ENCODE assay signal across 8 mouse cellular contexts in the genomic region with DNA sequence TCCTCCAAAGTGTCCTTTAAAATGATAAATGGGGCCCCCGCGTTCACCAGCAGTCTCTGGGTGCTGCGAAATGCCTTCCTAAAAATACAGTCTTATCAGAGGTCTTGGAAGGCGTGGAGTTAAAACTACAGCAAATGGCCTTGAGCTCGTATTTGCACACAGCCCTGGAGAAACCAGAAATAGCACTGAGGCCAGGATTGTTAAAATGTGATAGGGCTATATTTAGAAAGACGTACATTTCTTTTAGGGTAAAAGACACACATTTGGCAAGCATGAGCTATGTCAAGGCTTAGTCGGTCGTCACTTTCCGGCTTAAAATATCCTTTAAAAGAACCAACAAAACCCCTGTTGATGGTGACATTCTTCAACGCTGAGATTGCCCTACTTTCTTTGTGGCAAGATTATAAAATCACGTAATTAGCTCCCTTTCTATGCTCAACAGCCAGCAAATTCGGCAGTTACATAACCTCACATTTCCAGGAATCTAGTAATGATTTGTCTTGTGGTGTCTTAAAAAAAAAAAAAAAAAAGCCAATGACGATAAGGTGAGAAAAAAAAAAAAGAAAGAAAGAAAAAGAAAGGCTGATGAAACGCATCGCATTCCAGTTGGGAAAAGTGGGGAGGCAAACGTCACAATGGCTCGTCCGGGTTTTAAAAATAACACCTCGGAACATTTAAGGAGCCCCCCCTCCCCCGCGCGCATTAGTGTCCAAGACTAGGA. TPM values are rescaled to one million over a fixed set of nuclear protein-coding genes. Genes with fewer than 3 reads are reported as not detected.
DNase-seq lines count a peak whose midpoint lies in the region; ATAC-seq and TF ChIP-seq lines count a peak whose summit lies in the region.

No protein-coding gene starts in this region.

- ATAC-seq in kidney, embryonic 16.5 days (ENCODE audit: low FRiP score, low TSS enrichment) = no peak
- no peak for ATAC-seq in midbrain, embryonic 11.5 days (ENCODE audit: low FRiP score)
- ATAC-seq in stomach, embryonic 16.5 days (ENCODE audit: insufficient read depth, low FRiP score) = no peak

- peaks cover 2% of the 10 kb centered on the region; the same call in 1 of the 2 replicates for H3K36me3 ChIP-seq in heart, adult 2 months (ENCODE audit: control insufficient read depth, insufficient read depth, low read length)
- no peaks in the 10 kb centered on the region for H3K36me3 ChIP-seq in kidney, embryonic 16.5 days (ENCODE audit: insufficient read depth, low read length)
- no peaks in the 10 kb centered on the region for H3K36me3 ChIP-seq in midbrain, embryonic 11.5 days (ENCODE audit: control insufficient read depth, insufficient read depth, low read length)
- H3K36me3 ChIP-seq in stomach, embryonic 16.5 days (ENCODE audit: control insufficient read depth, insufficient read depth, low read length) = no peaks in the 10 kb centered on the region

- H3K4me3 ChIP-seq in heart, adult 2 months = peak overlapping the region; percentile 90
- H3K4me3 ChIP-seq in kidney, embryonic 16.5 days (ENCODE audit: low read length) = peak overlapping the region; percentile 96
- H3K4me3 ChIP-seq in midbrain, embryonic 11.5 days (ENCODE audit: low read depth, low read length) = peak overlapping the region; percentile 91
- H3K4me3 ChIP-seq in stomach, embryonic 16.5 days (replicated peaks; ENCODE audit: low read length) = peak overlapping the region; percentile 93

- TF ChIP-seq CTCF in heart, adult 2 months (IDR thresholded peaks at IDR 0.05) = no peak

- no peak for TF ChIP-seq EP300 in heart, adult 2 months (IDR thresholded peaks at IDR 0.05; ENCODE audit: insufficient read depth, low read depth, low read length)

- H3K9ac ChIP-seq in heart, adult 2 months (ENCODE audit: low read depth, low read length) = peak overlapping the region; percentile 33; the same call in 1 of the 2 replicates
- H3K9ac ChIP-seq in kidney, embryonic 16.5 days (replicated peaks; ENCODE audit: low read length) = peak overlapping the region; percentile 92
- H3K9ac ChIP-seq in midbrain, embryonic 11.5 days (ENCODE audit: low read length) = peak overlapping the region; percentile 87
- peak overlapping the region; percentile 95 for H3K9ac ChIP-seq in stomach, embryonic 16.5 days (ENCODE audit: low read length)

- peak overlapping the region; percentile 100 for H3K4me2 ChIP-seq in kidney, embryonic 16.5 days (replicated peaks; ENCODE audit: low read depth, low read length)
- H3K4me2 ChIP-seq in midbrain, embryonic 11.5 days = peak overlapping the region; percentile 99
- H3K4me2 ChIP-seq in stomach, embryonic 16.5 days (ENCODE audit: low read depth, low read length) = peak overlapping the region; percentile 98

- H3K27ac ChIP-seq in heart, adult 2 months = peak overlapping the region; percentile 95
- H3K27ac ChIP-seq in kidney, embryonic 16.5 days (ENCODE audit: low read length) = peak overlapping the region; percentile 92
- H3K27ac ChIP-seq in midbrain, embryonic 11.5 days (ENCODE audit: low read depth, low read length) = peak overlapping the region; percentile 76; the same call in 1 of the 2 replicates
- H3K27ac ChIP-seq in stomach, embryonic 16.5 days (ENCODE audit: low read length) = peak overlapping the region; percentile 96

- 0 out of 2 replicates have a peak, but pooled peaks have one; percentile 33 for TF ChIP-seq POLR2A in heart, adult 2 months (IDR thresholded peaks at IDR 0.05; ENCODE audit: insufficient read depth, low read depth, low read length)

- intact Hi-C loops in heart, adult 2 months (cut with DNase I) = loop anchor here (2.0 to 5.0 kb wide), 3 partner anchors 87 to 157 kb away; no protein-coding TSS in a partner anchor
- intact Hi-C loops in gastrocnemius, postnatal 36 days (cut with DNase I) = loop anchor here (2.0 to 5.0 kb wide), 3 partner anchors 87 to 162 kb away; no protein-coding TSS in a partner anchor

- peaks cover 15% of the 10 kb centered on the region for H3K4me1 ChIP-seq in heart, adult 2 months (ENCODE audit: control insufficient read depth, insufficient read depth, low read length)
- H3K4me1 ChIP-seq in kidney, embryonic 16.5 days (ENCODE audit: insufficient read depth, low read length) = peaks cover 39% of the 10 kb centered on the region
- H3K4me1 ChIP-seq in midbrain, embryonic 11.5 days (ENCODE audit: control insufficient read depth, insufficient read depth, low read length) = peaks cover 19% of the 10 kb centered on the region
- H3K4me1 ChIP-seq in stomach, embryonic 16.5 days (ENCODE audit: control insufficient read depth, insufficient read depth, low read length) = peaks cover 27% of the 10 kb centered on the region

- WGBS in heart, adult 2 months = 2% methylated on average over 22 of the region's 22 CpGs
- under 1% methylated on average over 22 of the region's 22 CpGs for WGBS in kidney, embryonic 16.5 days
- 1% methylated on average over 22 of the region's 22 CpGs for WGBS in midbrain, embryonic 11.5 days
- WGBS in stomach, embryonic 16.5 days = under 1% methylated on average over 22 of the region's 22 CpGs

- no peaks in the 10 kb centered on the region for H3K79me2 ChIP-seq in heart, adult 2 months (replicated peaks; ENCODE audit: control insufficient read depth, insufficient read depth, low read length)

- peak; percentile 7 to 41 for DNase-seq in layer of hippocampus, adult 18-20 months (ENCODE audit: low spot score in 2 of 2)
- DNase-seq in layer of hippocampus, adult 9-10 months (ENCODE audit: low spot score) = no peak
- DNase-seq in cerebellum, postnatal 10 days = peak; percentile 46 to 51
- peak; percentile 38 to 46 for DNase-seq in heart, adult 2 months
- peak; percentile 94 for DNase-seq in midbrain, embryonic 11.5 days (ENCODE audit: low spot score, missing footprints)
- DNase-seq in gastrocnemius, postnatal 36 days = no peak

- no peaks in the 10 kb centered on the region for H3K27me3 ChIP-seq in heart, adult 2 months (ENCODE audit: control insufficient read depth, insufficient read depth, low read length)
- peaks cover 2% of the 10 kb centered on the region; the same call in 1 of the 2 replicates for H3K27me3 ChIP-seq in kidney, embryonic 16.5 days (ENCODE audit: insufficient read depth, low read length)
- H3K27me3 ChIP-seq in midbrain, embryonic 11.5 days (ENCODE audit: control insufficient read depth, insufficient read depth, low read length) = peaks cover 18% of the 10 kb centered on the region
- no peaks in the 10 kb centered on the region for H3K27me3 ChIP-seq in stomach, embryonic 16.5 days (ENCODE audit: control insufficient read depth, insufficient read depth, low read length)

- no peaks in the 10 kb centered on the region for H3K9me3 ChIP-seq in kidney, embryonic 16.5 days (ENCODE audit: low read length)
- no peaks in the 10 kb centered on the region for H3K9me3 ChIP-seq in midbrain, embryonic 11.5 days (ENCODE audit: control insufficient read depth, low read length)
- no peaks in the 10 kb centered on the region for H3K9me3 ChIP-seq in stomach, embryonic 16.5 days (replicated peaks; ENCODE audit: control insufficient read depth, low read length)

RNA-seq across cellular contexts. Expression of a gene that starts 1.4 kb away (rescaled TPM):
- 10 to 100 TPM; 18.8 to 22.0 TPM for total RNA-seq in layer of hippocampus, adult 18-20 months (2021)
- 10 to 100 TPM; 13.9 to 42.4 TPM for total RNA-seq in heart, adult 2 months (2021)
- polyA plus RNA-seq in heart, adult 2 months (2012; rRNA removed) = 3.4 and 6.7 TPM in 2 replicates
- polyA plus RNA-seq in kidney, embryonic 16.5 days (2015; fragmentation: Nextera tagmentation; extraction: Ambion mirVana) = 21.4 and 22.9 TPM in 2 replicates
- 18.3 and 19.3 TPM in 2 replicates for polyA plus RNA-seq in midbrain, embryonic 11.5 days (2014; fragmentation: Nextera tagmentation; extraction: Ambion mirVana)
- polyA plus RNA-seq in stomach, embryonic 16.5 days (2015; fragmentation: Nextera tagmentation; extraction: Ambion mirVana) = 31.6 and 31.8 TPM in 2 replicates
- 10 to 100 TPM; 20.0 to 60.9 TPM for total RNA-seq in gastrocnemius, postnatal 36 days (2021)

RNA-seq across cellular contexts. Expression of a gene that starts 50.0 kb away (rescaled TPM):
- total RNA-seq in layer of hippocampus, adult 18-20 months (2021) = 100 to 1,000 TPM; 108 to 111 TPM
- 100 to 1,000 TPM; 135 to 152 TPM for total RNA-seq in heart, adult 2 months (2021)
- 64.6 and 94.0 TPM in 2 replicates for polyA plus RNA-seq in heart, adult 2 months (2012; rRNA removed)
- 64.1 and 68.0 TPM in 2 replicates for polyA plus RNA-seq in kidney, embryonic 16.5 days (2015; fragmentation: Nextera tagmentation; extraction: Ambion mirVana)
- 38.7 and 39.6 TPM in 2 replicates for polyA plus RNA-seq in midbrain, embryonic 11.5 days (2014; fragmentation: Nextera tagmentation; extraction: Ambion mirVana)
- 43.8 and 46.9 TPM in 2 replicates for polyA plus RNA-seq in stomach, embryonic 16.5 days (2015; fragmentation: Nextera tagmentation; extraction: Ambion mirVana)
- total RNA-seq in gastrocnemius, postnatal 36 days (2021) = 10 to 100 TPM; 61.5 to 70.2 TPM

Comparison
In these comparisons a context has a peak if more than half of its experiments do, and no peak if none do; other contexts are left out.
1. DNase-seq: peak in layer of hippocampus, adult 18-20 months (2 of 2), cerebellum, postnatal 10 days (2 of 2), heart, adult 2 months (2 of 2) and midbrain, embryonic 11.5 days (single experiment); none in layer of hippocampus, adult 9-10 months (single experiment) and gastrocnemius, postnatal 36 days (0 of 2).
2. H3K9ac ChIP-seq: peak in every context shown above with its lines; median percentile 95 in stomach, embryonic 16.5 days; 92 in kidney, embryonic 16.5 days; 87 in midbrain, embryonic 11.5 days; 33 in heart, adult 2 months.
3. Peak in every context shown above with its lines, with median percentiles within 50 percentile points of each other: H3K27ac ChIP-seq, H3K4me3 ChIP-seq and H3K4me2 ChIP-seq.